Mouse (Mus musculus): Measurements from ENCODE around the gene Iqgap3. TPM values are rescaled to one million over a fixed set of nuclear protein-coding genes. Genes with fewer than 3 reads are reported as not detected.
A peak's percentile ranks its signal among the peaks of the same experiment; 100 is the strongest.

The Iqgap3 gene
- polyA plus RNA-seq, 1 experiment from 2014 or later = 3.8 TPM

GRCm38 (mm10) chr3:88148354-88148753 lies 66.6 kb downstream of the Iqgap3 start:
- WGBS = 84% methylated on average over 5 of the region's 5 CpGs

GRCm38 (mm10) chr3:88148776-88149509 lies 67.2 kb downstream of the Iqgap3 start:
- no peaks in the 10 kb centered on the region for H3K36me3 ChIP-seq
- no peak for ATAC-seq (ENCODE audit: low read depth)
- 61% methylated on average over 4 of the region's 4 CpGs for WGBS

More at GRCm38 (mm10) chr3:88148354-88148753, 66.6 kb downstream of the Iqgap3 start:
- ATAC-seq (ENCODE audit: low read depth) = no peak
- H3K27ac ChIP-seq (replicated peaks) = no peak overlapping the region
- no peaks in the 10 kb centered on the region for H3K27me3 ChIP-seq
- no peak overlapping the region for H3K9ac ChIP-seq
- H3K9me3 ChIP-seq = no peaks in the 10 kb centered on the region
- H3K4me1 ChIP-seq (replicated peaks) = peaks cover 100% of the 10 kb centered on the region
- H3K36me3 ChIP-seq = no peaks in the 10 kb centered on the region
- no peak overlapping the region for H3K4me2 ChIP-seq
- no peak overlapping the region for H3K4me3 ChIP-seq

GRCm38 (mm10) chr3:88149510-88149974 lies 67.8 kb downstream of the Iqgap3 start:
- ATAC-seq (ENCODE audit: low read depth) = no peak
- WGBS = 9% methylated on average over 6 of the region's 6 CpGs

More at GRCm38 (mm10) chr3:88148776-88149509, 67.2 kb downstream of the Iqgap3 start:
- H3K4me3 ChIP-seq = 0 out of 2 replicates have a peak overlapping the region, but pooled peaks have one; percentile 2
- 0 out of 2 replicates have a peak overlapping the region, but pooled peaks have one; percentile 60 for H3K9ac ChIP-seq
- peak overlapping the region; percentile 89 for H3K27ac ChIP-seq (replicated peaks)
- H3K27me3 ChIP-seq = no peaks in the 10 kb centered on the region
- peak overlapping the region; percentile 40 for H3K4me2 ChIP-seq
- no peaks in the 10 kb centered on the region for H3K9me3 ChIP-seq
- peaks cover 97% of the 10 kb centered on the region for H3K4me1 ChIP-seq (replicated peaks)

DNA sequence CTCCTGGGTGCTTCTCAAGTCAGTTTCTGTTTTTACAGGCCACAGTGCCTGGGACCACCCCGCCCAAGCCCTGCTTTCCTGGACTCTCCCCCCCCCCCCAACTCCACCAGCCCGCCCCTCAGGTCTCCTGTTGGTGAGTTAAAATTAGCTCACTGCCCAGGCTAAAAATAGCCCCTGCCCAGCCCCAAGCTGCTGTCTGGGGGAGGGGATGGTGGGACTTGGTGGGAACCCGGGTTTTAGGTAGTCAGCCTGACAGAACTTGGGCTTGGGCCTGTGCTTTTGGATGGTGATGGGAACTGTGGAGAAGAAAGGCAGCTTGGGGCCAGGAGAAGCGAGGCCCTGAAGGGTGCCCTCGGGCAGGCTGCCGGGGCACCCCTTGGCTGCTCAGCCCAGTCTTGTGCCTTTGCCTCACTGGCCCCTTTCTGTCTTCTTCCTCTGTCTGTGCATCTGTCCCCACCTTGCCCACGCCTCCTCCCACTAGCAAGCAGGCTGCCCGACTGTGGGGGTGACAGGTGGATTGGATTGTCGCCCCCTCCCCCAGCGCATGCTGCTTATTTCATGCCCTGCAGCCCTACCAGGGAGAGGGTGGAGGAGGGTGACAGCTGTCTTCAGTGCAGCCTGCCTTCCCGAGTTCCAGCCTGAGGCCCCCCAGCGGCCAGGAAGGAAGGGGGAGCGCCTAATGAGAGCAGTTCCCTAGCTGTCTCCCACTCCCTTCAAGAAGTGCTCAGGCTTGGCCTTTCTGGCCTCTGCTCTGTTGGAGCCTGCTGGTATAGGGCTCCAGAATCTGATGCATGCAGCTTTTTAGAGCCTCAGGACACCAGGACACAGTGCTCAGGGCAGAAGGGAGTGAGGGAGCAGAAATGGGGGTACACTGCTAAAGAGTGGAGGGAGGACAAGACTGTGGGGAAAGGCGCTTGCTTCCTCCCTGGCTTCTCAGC lies 68.6 kb downstream of the Iqgap3 start:
- H3K9ac ChIP-seq = peak overlapping the region; percentile 60
- peak overlapping the region; percentile 89 for H3K27ac ChIP-seq (replicated peaks)
- no peak overlapping the region for H3K4me3 ChIP-seq
- H3K27me3 ChIP-seq = no peaks in the 10 kb centered on the region
- no peaks in the 10 kb centered on the region for H3K9me3 ChIP-seq
- no peaks in the 10 kb centered on the region for H3K36me3 ChIP-seq
- peak; percentile 51; the same call in 1 of the 2 replicates for ATAC-seq (ENCODE audit: low read depth)
- H3K4me2 ChIP-seq = peak overlapping the region; percentile 40
- WGBS = 18% methylated on average over 14 of the region's 14 CpGs
- H3K4me1 ChIP-seq (replicated peaks) = peaks cover 83% of the 10 kb centered on the region

More at GRCm38 (mm10) chr3:88149510-88149974, 67.8 kb downstream of the Iqgap3 start:
- Histone ChIP-seq H3K4me2 (peak overlapping the region; percentile 40), H3K9me3 (no peaks in the 10 kb centered on the region), H3K27ac (replicated peaks) (peak overlapping the region; percentile 89), H3K36me3 (no peaks in the 10 kb centered on the region), H3K4me3 (0 out of 2 replicates have a peak overlapping the region, but pooled peaks have one; percentile 2), H3K9ac (peak overlapping the region; percentile 60), H3K27me3 (no peaks in the 10 kb centered on the region), H3K4me1 (replicated peaks) (peaks cover 91% of the 10 kb centered on the region)

- ATAC-seq (ENCODE audit: low read depth) = 0 out of 2 replicates have a peak, but pooled peaks have one; percentile 2
- peaks cover 77% of the 10 kb centered on the region for H3K4me1 ChIP-seq (replicated peaks)
These were observed 69.2 kb downstream of the Iqgap3 start for GRCm38 (mm10) chr3:88150999-88151364.

DNA sequence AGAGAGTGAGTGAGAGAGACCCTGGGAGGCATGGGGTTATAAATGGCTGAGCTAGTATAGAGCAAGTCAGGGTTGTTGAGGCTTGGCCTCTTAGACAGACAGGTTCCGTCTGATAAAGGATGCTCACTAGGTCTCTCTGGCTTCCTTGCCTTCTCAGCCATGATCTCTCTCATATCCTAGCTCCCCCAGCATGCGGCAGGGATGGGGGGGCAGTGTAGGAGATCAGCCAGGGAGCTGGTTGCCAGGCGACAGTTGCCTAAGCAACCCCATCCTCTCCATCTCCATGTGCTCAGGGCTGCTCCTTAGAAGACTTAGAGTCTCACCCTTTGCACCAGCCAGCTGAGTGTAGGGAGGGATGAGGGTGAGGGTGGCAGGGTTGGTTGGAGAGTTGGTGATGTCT lies 70.3 kb downstream of the Iqgap3 start:
- H3K4me2 ChIP-seq = peak overlapping the region; percentile 40
- H3K9me3 ChIP-seq = no peaks in the 10 kb centered on the region
- no peaks in the 10 kb centered on the region for H3K27me3 ChIP-seq
- no peak overlapping the region for H3K4me3 ChIP-seq
- H3K36me3 ChIP-seq = peaks cover 15% of the 10 kb centered on the region
- H3K4me1 ChIP-seq (replicated peaks) = peaks cover 68% of the 10 kb centered on the region
- H3K9ac ChIP-seq = peak overlapping the region; percentile 53
- peak; percentile 87 for ATAC-seq (ENCODE audit: low read depth)
- 30% methylated on average over 3 of the region's 3 CpGs for WGBS
- H3K27ac ChIP-seq (replicated peaks) = peak overlapping the region; percentile 89

More at GRCm38 (mm10) chr3:88150999-88151364, 69.2 kb downstream of the Iqgap3 start:
- H3K27me3 ChIP-seq = no peaks in the 10 kb centered on the region
- H3K36me3 ChIP-seq = peaks cover 5% of the 10 kb centered on the region
- H3K9me3 ChIP-seq = no peaks in the 10 kb centered on the region
- H3K9ac ChIP-seq = peak overlapping the region; percentile 60
- 42% methylated on average over 3 of the region's 3 CpGs for WGBS
- H3K4me3 ChIP-seq = no peak overlapping the region
- peak overlapping the region; percentile 89 for H3K27ac ChIP-seq (replicated peaks)
- peak overlapping the region; percentile 40 for H3K4me2 ChIP-seq

DNA sequence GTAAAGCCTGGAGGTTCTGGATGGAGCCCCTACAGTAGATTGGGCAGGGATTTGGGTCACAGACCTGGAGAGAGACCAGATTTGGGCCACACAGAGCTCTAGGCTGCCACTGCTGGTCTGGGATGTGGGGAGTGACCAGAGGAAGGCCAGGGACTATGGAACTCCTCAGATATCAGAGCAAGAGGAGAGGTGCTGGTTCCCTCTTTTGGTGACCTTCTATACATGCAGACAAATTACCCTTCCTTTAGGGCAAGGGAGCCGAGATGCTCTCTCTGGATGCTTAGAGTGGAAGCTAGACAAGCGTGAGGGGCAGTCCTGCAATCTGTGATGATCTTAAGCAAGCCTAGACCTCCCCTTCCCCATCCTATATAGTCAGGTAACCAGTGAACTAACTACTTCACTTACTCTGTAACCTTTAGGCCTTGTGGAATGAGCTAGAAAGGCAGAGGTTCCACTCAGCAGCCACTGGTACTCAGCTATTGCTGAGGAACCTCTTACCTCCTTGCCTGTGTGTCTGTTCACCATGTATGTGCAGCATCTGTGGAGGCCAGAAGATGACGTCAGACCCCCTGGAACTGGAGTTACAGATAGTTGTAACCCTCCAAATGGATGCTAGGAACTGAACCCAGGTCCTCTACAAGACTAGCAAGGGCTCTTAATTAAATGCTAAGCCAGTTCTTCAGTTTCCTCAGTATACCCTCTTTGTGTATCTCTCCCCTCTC lies 71.7 kb downstream of the Iqgap3 start:
- H3K4me1 ChIP-seq (replicated peaks) = peaks cover 68% of the 10 kb centered on the region
- 87% methylated on average over 3 of the region's 3 CpGs for WGBS
- no peak overlapping the region for H3K9ac ChIP-seq
- H3K36me3 ChIP-seq = peaks cover 21% of the 10 kb centered on the region
- H3K4me2 ChIP-seq = no peak overlapping the region
- no peaks in the 10 kb centered on the region for H3K27me3 ChIP-seq
- no peak for ATAC-seq (ENCODE audit: low read depth)
- H3K27ac ChIP-seq (replicated peaks) = peak overlapping the region; percentile 89
- no peak overlapping the region for H3K4me3 ChIP-seq
- H3K9me3 ChIP-seq = no peaks in the 10 kb centered on the region

- peaks cover 60% of the 10 kb centered on the region for H3K4me1 ChIP-seq (replicated peaks)
- H3K9me3 ChIP-seq = no peaks in the 10 kb centered on the region
These were observed 72.5 kb downstream of the Iqgap3 start for GRCm38 (mm10) chr3:88154236-88154635.

GRCm38 (mm10) chr3:88156817-88157216 lies 75.0 kb downstream of the Iqgap3 start:
- H3K36me3 ChIP-seq = peaks cover 54% of the 10 kb centered on the region
- ATAC-seq (ENCODE audit: low read depth) = no peak
- no peaks in the 10 kb centered on the region for H3K9me3 ChIP-seq
- no peak overlapping the region for H3K4me2 ChIP-seq
- H3K27me3 ChIP-seq = no peaks in the 10 kb centered on the region
- H3K9ac ChIP-seq = no peak overlapping the region
- peaks cover 35% of the 10 kb centered on the region for H3K4me1 ChIP-seq (replicated peaks)
- H3K4me3 ChIP-seq = no peak overlapping the region
- H3K27ac ChIP-seq (replicated peaks) = no peak overlapping the region

More at GRCm38 (mm10) chr3:88154236-88154635, 72.5 kb downstream of the Iqgap3 start:
- H3K36me3 ChIP-seq = peaks cover 29% of the 10 kb centered on the region
- 57% methylated on average over 2 of the region's 2 CpGs for WGBS
- H3K9ac ChIP-seq = no peak overlapping the region
- H3K27ac ChIP-seq (replicated peaks) = no peak overlapping the region
- ATAC-seq (ENCODE audit: low read depth) = no peak
- no peaks in the 10 kb centered on the region for H3K27me3 ChIP-seq
- H3K4me3 ChIP-seq = no peak overlapping the region
- H3K4me2 ChIP-seq = no peak overlapping the region

DNA sequence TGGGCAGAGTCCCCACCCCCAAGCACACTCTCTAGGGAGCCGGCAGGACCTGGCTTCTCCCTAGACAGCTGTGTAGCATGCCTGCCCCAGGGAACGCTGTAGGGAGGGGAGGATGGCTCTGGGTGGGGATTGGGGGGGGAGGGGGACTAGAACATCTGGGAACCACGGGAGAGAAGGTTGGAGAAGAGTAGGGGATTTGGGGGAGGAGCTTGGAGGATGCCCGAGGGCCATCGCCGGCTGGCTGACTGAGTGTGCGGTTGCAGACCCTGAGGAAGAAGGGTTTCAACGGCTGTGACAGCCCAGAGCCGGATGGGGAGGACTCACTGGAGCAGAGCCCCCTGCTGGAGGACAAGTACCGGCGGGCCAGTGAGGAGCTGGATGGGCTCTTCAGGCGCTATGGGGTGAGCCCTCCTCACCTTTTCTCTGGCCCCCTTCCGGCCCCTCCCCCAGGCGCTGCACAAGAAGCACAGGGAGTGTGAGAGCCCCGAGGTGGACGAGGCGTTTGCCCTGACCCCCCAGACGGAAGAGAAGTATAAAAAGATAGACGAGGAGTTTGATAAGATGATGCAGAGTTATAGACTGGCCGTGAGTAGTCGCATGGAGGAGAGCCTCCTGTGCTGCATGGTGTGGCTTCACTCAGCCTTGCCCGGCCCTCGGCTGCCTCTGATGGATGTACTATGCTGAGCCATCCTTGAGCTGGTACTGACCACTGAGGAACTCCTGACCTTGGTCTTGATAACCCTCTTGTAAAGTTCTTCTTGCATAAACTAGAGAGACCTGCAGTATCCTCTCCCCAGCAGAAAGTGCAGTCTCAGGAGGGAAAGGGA lies 76.2 kb downstream of the Iqgap3 start:
- Histone ChIP-seq H3K36me3 (peaks cover 66% of the 10 kb centered on the region), H3K9ac (peak overlapping the region; percentile 45; the same call in 1 of the 2 replicates)

More for the DNA sequence above, 76.2 kb downstream of the Iqgap3 start:
- Histone ChIP-seq H3K27me3 (no peaks in the 10 kb centered on the region), H3K4me2 (0 out of 2 replicates have a peak overlapping the region, but pooled peaks have one; percentile 5), H3K4me1 (replicated peaks) (peaks cover 23% of the 10 kb centered on the region), H3K4me3 (no peak overlapping the region), H3K9me3 (no peaks in the 10 kb centered on the region), H3K27ac (replicated peaks) (peak overlapping the region; percentile 61)
- WGBS = 19% methylated on average over 23 of the region's 23 CpGs
- ATAC-seq (ENCODE audit: low read depth) = peak; percentile 64
